Mouse (Mus musculus): ENCODE measurements around the gene Asb13.

Asb13 gene

GRCm38 (mm10) chr13:3664241-3664640, 30.4 kb downstream of the Asb13 start:
- no peak for DNase-seq (ENCODE audit: low read depth, low spot score)

- no peak for DNase-seq (ENCODE audit: low read depth, low spot score)
These were observed 31.5 kb downstream of the Asb13 start for GRCm38 (mm10) chr13:3665308-3665723.

GRCm38 (mm10) chr13:3667288-3667873, 33.5 kb downstream of the Asb13 start:
- no peak for DNase-seq (ENCODE audit: low read depth, low spot score)

GRCm38 (mm10) chr13:3668068-3668467, 34.2 kb downstream of the Asb13 start:
- no peak for DNase-seq (ENCODE audit: low read depth, low spot score)

GRCm38 (mm10) chr13:3669611-3670010, 35.8 kb downstream of the Asb13 start:
- DNase-seq (ENCODE audit: low read depth, low spot score), result no peak

- no peak for DNase-seq (ENCODE audit: low read depth, low spot score)
These were observed 36.2 kb downstream of the Asb13 start for GRCm38 (mm10) chr13:3670039-3670438.

- DNase-seq (ENCODE audit: low read depth, low spot score), result no peak
These were observed 39.3 kb downstream of the Asb13 start for GRCm38 (mm10) chr13:3673151-3673550.

- no peak for DNase-seq (ENCODE audit: low read depth, low spot score)
These were observed 39.8 kb downstream of the Asb13 start for GRCm38 (mm10) chr13:3673622-3674021.

- no peak for DNase-seq (ENCODE audit: low read depth, low spot score)
These were observed 42.0 kb downstream of the Asb13 start for GRCm38 (mm10) chr13:3675855-3676254.

GRCm38 (mm10) chr13:3679098-3679497, 45.3 kb downstream of the Asb13 start:
- DNase-seq (ENCODE audit: low read depth, low spot score), result no peak

GRCm38 (mm10) chr13:3686306-3686705, 52.5 kb downstream of the Asb13 start:
- no peak for DNase-seq (ENCODE audit: low read depth, low spot score)

- DNase-seq (ENCODE audit: low read depth, low spot score), result no peak
These were observed 60.9 kb downstream of the Asb13 start for GRCm38 (mm10) chr13:3694599-3695343.

GRCm38 (mm10) chr13:3696977-3697735, 63.3 kb downstream of the Asb13 start:
- DNase-seq (ENCODE audit: low read depth, low spot score), result no peak

- no peak for DNase-seq (ENCODE audit: low read depth, low spot score)
These were observed 66.9 kb downstream of the Asb13 start for GRCm38 (mm10) chr13:3700752-3701151.

Data from WW6 (cell line).